Mouse (Mus musculus) limb, embryonic 15.5 days (tissue): Measurements from ENCODE around the gene Epb41. TPM values are rescaled to one million over a fixed set of nuclear protein-coding genes. Genes with fewer than 3 reads are reported as not detected.

Source experiments
- ATAC-seq: fragments of 200-750 bp; cut with Nextera tagmentation; 2 replicates; pipeline ENCODE4 v1.8.0; 2017; ENCODE audit warnings: low read depth, moderate TSS enrichment; ENCODE audit not compliant: insufficient number of reproducible peaks, low FRiP score, low TSS enrichment
- H3K27ac ChIP-seq: fragments of 300-500 bp; sonication (generic); 2 replicates; pipeline ENCODE4 v1.5.1; 2015; ENCODE audit warnings: moderate library complexity, mild to moderate bottlenecking, inconsistent platforms
- H3K27me3 ChIP-seq: fragments of 300-500 bp; sonication (generic); 2 replicates; pipeline ENCODE4 v1.6.1; 2015; ENCODE audit warnings: inconsistent platforms
- H3K36me3 ChIP-seq: fragments of 300-500 bp; sonication (generic); 2 replicates; pipeline ENCODE4 v1.6.1; 2015; ENCODE audit warnings: inconsistent platforms
- H3K4me1 ChIP-seq: fragments of 300-500 bp; sonication (generic); 2 replicates; pipeline ENCODE4 v1.6.1; 2015; ENCODE audit warnings: inconsistent platforms
- H3K4me2 ChIP-seq: fragments of 300-500 bp; sonication (generic); 2 replicates; pipeline ENCODE4 v1.6.1; 2015; ENCODE audit warnings: mild to moderate bottlenecking, inconsistent platforms
- H3K4me3 ChIP-seq: fragments of 300-500 bp; sonication (generic); 2 replicates; pipeline ENCODE4 v1.5.1; 2015; ENCODE audit warnings: mild to moderate bottlenecking, inconsistent platforms
- H3K9ac ChIP-seq: fragments of 300-500 bp; sonication (generic); 2 replicates; pipeline ENCODE4 v1.6.1; 2015; ENCODE audit warnings: inconsistent platforms
- H3K9me3 ChIP-seq: fragments of 300-500 bp; sonication (generic); 2 replicates; pipeline ENCODE4 v1.6.1; 2016; ENCODE audit warnings: inconsistent platforms
- WGBS: fragments of 180-500 bp; shearing (Covaris S2); methylation state at CpG from one replicate; pipeline ENCODE4 v1.1.7; 2015; 5-methylcytosine and 5-hydroxymethylcytosine counted together
- microRNA-seq: library from miRNA; unstranded; fragments of <30 nt; microRNA quantifications from one replicate; pipeline ENCODE4, GENCODE M21; 2016
- polyA plus RNA-seq: library from polyadenylated mRNA; unstranded; fragments of >200 nt; fragmentation: Nextera tagmentation; extraction: Ambion mirVana; gene quantifications from 2 replicates; pipeline ENCODE4 v1.2.1, GENCODE M21; 2015

Epb41 gene
- polyA plus RNA-seq, 1 experiment from 2014 or later, result 59.8 TPM

DNA sequence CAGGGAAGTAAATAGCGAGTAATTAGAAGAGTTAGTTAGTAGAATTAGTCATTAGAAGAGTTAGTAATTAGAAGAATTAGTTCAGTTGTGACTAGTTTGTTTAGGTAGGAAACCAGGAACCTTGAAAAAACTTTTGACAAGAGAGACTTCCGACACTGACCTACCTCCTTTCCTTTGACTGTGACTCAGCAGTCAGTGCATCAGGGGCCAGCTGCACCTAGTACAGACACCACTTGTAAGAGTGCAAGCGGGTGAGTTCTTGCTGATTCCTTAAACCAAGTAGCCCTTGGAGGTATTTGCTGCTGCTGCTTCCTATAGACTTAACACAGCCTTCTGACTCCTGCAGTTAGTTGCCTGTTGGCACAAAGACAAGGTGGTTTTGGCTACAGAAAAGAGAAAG lies 184.4 kb downstream of the Epb41 start:
- 78% methylated on average over 3 of the region's 3 CpGs for WGBS
- H3K36me3 ChIP-seq, result peaks cover 62% of the 10 kb centered on the region
- H3K9ac ChIP-seq, result no peak overlapping the region
- H3K4me3 ChIP-seq, result no peak overlapping the region
- H3K4me1 ChIP-seq, result peaks cover 6% of the 10 kb centered on the region; the same call in 1 of the 2 replicates
- H3K27me3 ChIP-seq, result no peaks in the 10 kb centered on the region
- no peak overlapping the region for H3K27ac ChIP-seq
- no peak for ATAC-seq
- H3K4me2 ChIP-seq, result no peak overlapping the region
- no peaks in the 10 kb centered on the region for H3K9me3 ChIP-seq

DNA sequence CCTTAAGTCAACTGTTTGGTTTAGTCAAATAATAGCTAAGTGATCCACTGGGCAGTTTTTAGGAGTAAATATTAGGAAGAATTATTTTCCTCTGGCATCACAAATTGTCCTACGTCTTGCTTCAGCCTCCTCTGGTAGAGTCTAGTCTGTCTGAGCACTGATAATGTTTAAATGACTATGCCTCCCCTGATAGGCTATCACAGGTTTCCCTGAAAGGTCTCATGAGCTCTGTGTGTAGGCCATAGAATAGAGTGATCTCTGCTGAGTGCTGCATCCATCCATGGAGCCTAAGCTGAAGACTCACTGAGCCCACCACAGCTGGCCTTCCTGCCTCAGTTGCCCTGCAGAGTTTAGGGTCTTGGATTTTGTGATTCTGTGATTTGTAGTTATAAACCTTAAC lies 186.6 kb downstream of the Epb41 start:
- Histone ChIP-seq H3K9me3 (no peaks in the 10 kb centered on the region), H3K4me1 (peaks cover 11% of the 10 kb centered on the region; the same call in 1 of the 2 replicates), H3K4me2 (no peak overlapping the region), H3K36me3 (peaks cover 58% of the 10 kb centered on the region), H3K9ac (no peak overlapping the region), H3K27ac (no peak overlapping the region), H3K27me3 (no peaks in the 10 kb centered on the region), H3K4me3 (no peak overlapping the region)
- 78% methylated on average over 1 of the region's 1 CpGs for WGBS
- ATAC-seq, result no peak

DNA sequence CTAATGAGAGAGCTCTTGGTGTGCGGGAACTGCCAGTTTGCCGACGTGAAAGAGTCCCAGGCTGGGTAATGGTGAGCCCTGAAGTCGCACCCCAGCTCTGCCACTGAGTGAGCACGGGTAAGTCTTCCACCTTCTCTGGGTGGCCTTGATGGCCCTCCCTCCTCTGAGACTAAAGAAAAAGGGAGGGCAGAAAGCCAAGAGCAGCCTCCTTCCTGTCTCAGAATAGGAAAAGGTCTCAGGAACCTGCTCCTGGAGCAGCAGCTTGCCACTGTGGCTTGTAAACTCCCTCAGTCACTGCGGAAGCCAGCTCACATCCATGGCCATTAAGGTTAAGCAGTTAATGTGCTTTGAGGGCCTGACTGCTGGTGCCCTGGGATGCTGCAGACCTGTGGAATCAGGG lies 189.7 kb downstream of the Epb41 start:
- ATAC-seq, result no peak
- no peaks in the 10 kb centered on the region for H3K9me3 ChIP-seq
- 70% methylated on average over 6 of the region's 6 CpGs for WGBS
- no peak overlapping the region for H3K4me3 ChIP-seq
- no peaks in the 10 kb centered on the region for H3K27me3 ChIP-seq
- no peak overlapping the region for H3K27ac ChIP-seq
- H3K4me1 ChIP-seq, result peaks cover 19% of the 10 kb centered on the region; the same call in 1 of the 2 replicates
- H3K9ac ChIP-seq, result no peak overlapping the region
- peaks cover 36% of the 10 kb centered on the region for H3K36me3 ChIP-seq
- H3K4me2 ChIP-seq, result no peak overlapping the region

DNA sequence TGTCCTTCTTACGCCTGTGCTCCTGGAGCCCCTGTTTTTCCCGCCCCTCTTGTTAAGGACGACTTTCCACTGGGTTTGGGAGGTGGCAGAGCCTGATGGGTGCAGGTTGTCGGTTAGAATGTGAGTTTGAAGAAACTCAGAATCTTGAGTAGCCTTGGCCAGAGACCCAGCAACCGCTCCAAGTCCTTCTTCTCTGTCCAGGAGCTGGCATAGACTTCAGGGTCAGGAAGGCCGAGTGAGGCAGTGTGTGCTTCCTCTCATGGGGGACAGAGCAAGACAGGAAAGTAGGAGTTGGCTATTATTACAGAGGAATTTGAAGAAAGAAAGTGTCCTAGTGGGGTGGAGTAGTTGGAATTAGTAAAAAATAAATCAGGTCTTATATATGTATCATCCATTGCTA lies 191.6 kb downstream of the Epb41 start:
- no peak overlapping the region for H3K9ac ChIP-seq
- WGBS, result 61% methylated on average over 6 of the region's 6 CpGs
- peaks cover 13% of the 10 kb centered on the region for H3K4me1 ChIP-seq
- no peaks in the 10 kb centered on the region for H3K27me3 ChIP-seq
- no peak overlapping the region for H3K4me2 ChIP-seq
- H3K27ac ChIP-seq, result no peak overlapping the region; the same call in 1 of the 2 replicates
- peaks cover 33% of the 10 kb centered on the region for H3K36me3 ChIP-seq
- H3K9me3 ChIP-seq, result no peaks in the 10 kb centered on the region
- no peak for ATAC-seq
- no peak overlapping the region for H3K4me3 ChIP-seq

DNA sequence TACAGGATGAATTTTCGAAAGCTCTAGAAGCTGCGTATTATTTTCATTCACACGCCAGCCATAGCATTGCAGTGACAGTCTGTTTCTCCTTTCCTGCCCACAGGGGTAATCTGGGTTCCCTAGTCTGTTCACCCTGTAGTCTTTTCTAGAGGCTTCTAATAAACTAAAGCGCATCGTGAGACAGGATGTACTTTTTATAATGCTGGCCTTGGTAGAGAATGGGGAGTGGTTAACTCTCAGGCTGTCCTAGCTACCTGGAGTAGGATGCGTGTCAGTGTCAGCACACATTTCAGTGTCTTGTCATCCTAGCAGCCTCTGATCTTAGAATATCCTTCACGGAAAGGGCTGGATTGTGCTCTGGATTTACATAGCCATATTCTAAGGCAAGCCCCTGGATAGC lies 193.8 kb downstream of the Epb41 start:
- ATAC-seq, result no peak
- H3K27ac ChIP-seq, result no peak overlapping the region
- H3K4me1 ChIP-seq, result peaks cover 29% of the 10 kb centered on the region

DNA sequence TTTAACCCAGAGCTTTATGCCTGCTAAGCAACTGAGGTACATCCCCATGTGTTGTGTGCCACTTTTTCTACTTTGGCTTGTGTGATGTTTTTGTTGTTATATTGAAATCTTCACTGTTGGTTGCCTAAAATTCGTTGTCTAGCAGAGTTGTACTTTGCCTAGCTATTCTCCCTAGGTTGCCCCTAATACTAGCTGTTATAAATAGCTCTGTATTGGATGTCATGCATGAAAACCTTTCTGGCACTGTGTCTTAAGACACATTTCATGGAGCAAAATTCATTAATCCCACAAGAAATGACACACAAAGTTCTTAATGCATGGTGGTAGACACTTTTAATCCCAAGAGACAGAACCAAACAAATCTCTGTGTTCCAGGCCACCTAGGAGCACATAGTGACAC lies 195.4 kb downstream of the Epb41 start:
- ATAC-seq, result no peak
- H3K36me3 ChIP-seq, result peaks cover 2% of the 10 kb centered on the region; the same call in 1 of the 2 replicates
- H3K4me3 ChIP-seq, result no peak overlapping the region
- H3K9ac ChIP-seq, result no peak overlapping the region
- 78% methylated on average over 1 of the region's 1 CpGs for WGBS
- peaks cover 38% of the 10 kb centered on the region for H3K4me1 ChIP-seq
- H3K4me2 ChIP-seq, result no peak overlapping the region
- H3K9me3 ChIP-seq, result no peaks in the 10 kb centered on the region
- H3K27ac ChIP-seq, result no peak overlapping the region
- no peaks in the 10 kb centered on the region for H3K27me3 ChIP-seq

More for the DNA sequence above, 193.8 kb downstream of the Epb41 start:
- 75% methylated on average over 7 of the region's 7 CpGs for WGBS
- Histone ChIP-seq H3K4me3 (no peak overlapping the region), H3K4me2 (no peak overlapping the region), H3K36me3 (peaks cover 18% of the 10 kb centered on the region), H3K27me3 (no peaks in the 10 kb centered on the region), H3K9me3 (no peaks in the 10 kb centered on the region), H3K9ac (no peak overlapping the region)

DNA sequence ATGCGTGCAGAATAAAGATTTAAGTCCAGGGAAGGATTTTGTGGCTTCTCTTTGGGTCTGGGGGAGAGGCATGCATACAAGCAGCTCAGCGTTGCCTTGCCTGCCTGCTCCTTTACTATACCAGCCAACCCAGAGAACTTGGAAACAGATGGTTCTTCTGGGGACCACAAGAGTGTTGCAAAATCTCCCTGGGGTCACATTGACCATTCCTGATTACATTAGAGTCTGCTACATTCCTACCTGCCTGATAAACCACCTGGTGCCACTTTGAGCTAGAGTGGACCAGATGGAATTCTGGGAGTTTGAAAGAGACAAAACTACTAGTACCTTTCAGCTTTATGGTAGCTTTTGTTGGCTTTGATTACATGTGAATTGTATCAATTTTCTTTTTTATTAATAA lies 198.3 kb downstream of the Epb41 start:
- ATAC-seq, result no peak
- Histone ChIP-seq H3K4me1 (peaks cover 39% of the 10 kb centered on the region), H3K9me3 (no peaks in the 10 kb centered on the region), H3K27ac (no peak overlapping the region), H3K27me3 (no peaks in the 10 kb centered on the region), H3K4me2 (no peak overlapping the region), H3K4me3 (no peak overlapping the region), H3K36me3 (no peaks in the 10 kb centered on the region), H3K9ac (no peak overlapping the region)
- WGBS, result 55% methylated on average over 2 of the region's 2 CpGs

DNA sequence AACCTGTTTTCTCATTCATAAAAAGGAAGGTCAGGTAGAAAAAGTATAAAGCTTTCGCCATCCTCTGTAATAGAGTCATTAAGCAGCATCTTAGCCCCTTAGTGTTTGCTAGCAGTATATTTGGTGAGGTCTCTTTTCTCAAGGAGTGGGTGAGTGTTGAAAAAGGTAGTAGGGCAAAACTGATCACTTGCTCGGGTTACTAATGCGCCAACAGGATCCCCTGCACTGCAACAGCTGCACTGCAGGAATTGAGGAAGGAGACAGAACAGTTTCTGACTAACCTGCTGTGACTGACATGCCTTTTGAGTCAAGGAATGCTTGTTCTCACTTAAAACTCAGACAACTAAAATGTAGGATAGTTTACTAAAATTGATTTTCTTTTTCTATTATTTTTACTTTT lies 199.9 kb downstream of the Epb41 start:
- no peaks in the 10 kb centered on the region; the same call in 1 of the 2 replicates for H3K36me3 ChIP-seq
- peak overlapping the region; percentile 100; the same call in 1 of the 2 replicates for H3K9ac ChIP-seq
- no peaks in the 10 kb centered on the region for H3K9me3 ChIP-seq
- no peak overlapping the region for H3K27ac ChIP-seq
- H3K4me1 ChIP-seq, result peaks cover 34% of the 10 kb centered on the region
- ATAC-seq, result no peak
- H3K4me2 ChIP-seq, result peak overlapping the region; percentile 72
- H3K4me3 ChIP-seq, result peak overlapping the region; percentile 98
- no peaks in the 10 kb centered on the region for H3K27me3 ChIP-seq
- 30% methylated on average over 3 of the region's 3 CpGs for WGBS

DNA sequence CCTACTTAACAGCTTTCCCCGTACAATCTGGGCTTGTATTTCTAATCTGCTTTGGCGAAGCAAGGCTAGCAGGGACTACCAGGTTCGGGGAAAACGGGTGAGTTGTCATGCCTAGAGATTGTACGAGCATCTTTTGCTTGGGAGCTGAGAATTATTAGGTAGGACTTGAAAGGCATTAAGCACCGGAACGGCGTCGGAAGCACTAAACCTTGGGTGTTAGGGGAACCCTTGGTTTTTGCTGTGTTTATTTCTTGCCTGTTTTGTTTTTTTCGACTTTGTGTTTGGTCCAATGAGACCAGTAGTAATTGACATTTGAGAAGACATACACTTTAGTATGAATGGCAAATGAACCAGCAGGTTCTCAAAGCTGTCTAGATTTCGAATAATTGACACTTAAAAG lies 200.6 kb downstream of the Epb41 start:
- peak overlapping the region; percentile 99 for H3K27ac ChIP-seq
- no peaks in the 10 kb centered on the region; the same call in 1 of the 2 replicates for H3K36me3 ChIP-seq
- H3K27me3 ChIP-seq, result no peaks in the 10 kb centered on the region
- H3K9me3 ChIP-seq, result no peaks in the 10 kb centered on the region
- 2% methylated on average over 11 of the region's 11 CpGs for WGBS
- peak overlapping the region; percentile 100 for H3K9ac ChIP-seq
- H3K4me3 ChIP-seq, result peak overlapping the region; percentile 98
- peak overlapping the region; percentile 72 for H3K4me2 ChIP-seq
- no peak for ATAC-seq
- H3K4me1 ChIP-seq, result peaks cover 34% of the 10 kb centered on the region

DNA sequence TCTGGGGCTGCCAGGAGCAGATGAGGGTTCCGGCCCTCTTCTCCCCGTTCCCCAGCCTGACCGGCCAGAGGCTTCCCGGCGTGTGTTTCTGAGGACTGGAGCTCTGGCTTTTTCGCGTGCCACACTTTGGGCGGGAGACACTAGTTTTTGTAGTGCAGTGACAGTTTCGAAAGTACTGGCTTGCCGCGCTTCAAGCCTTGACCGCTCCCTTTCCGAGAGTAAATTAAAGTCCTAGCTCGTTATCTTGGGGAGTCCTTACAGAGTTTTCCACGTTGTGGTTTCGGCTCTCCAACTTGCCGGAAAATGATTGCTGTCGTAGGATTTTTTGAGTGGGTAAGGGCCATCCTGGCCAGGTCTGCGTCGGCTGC lies 201.0 kb downstream of the Epb41 start:
- WGBS, result under 1% methylated on average over 20 of the region's 20 CpGs
- Histone ChIP-seq H3K4me2 (peak overlapping the region; percentile 72), H3K4me1 (peaks cover 34% of the 10 kb centered on the region), H3K9ac (peak overlapping the region; percentile 100), H3K27ac (peak overlapping the region; percentile 99), H3K4me3 (peak overlapping the region; percentile 98), H3K9me3 (no peaks in the 10 kb centered on the region), H3K27me3 (no peaks in the 10 kb centered on the region), H3K36me3 (no peaks in the 10 kb centered on the region; the same call in 1 of the 2 replicates)
- ATAC-seq, result no peak

Small RNA genes within 50 kb of the gene (microRNA-seq; reads per million reads assigned to microRNA genes)
- gene Gm27445, result not detected

Other genes with a start within 250 kb of the Epb41 start
- gene Ptpru, start 237.0 kb downstream of the Epb41 start, polyA plus RNA-seq, result 9.9 and 14.1 TPM in 2 replicates
- 44.6 and 48.3 TPM in 2 replicates for gene Mecr, start 231.9 kb downstream of the Epb41 start, polyA plus RNA-seq
- 97.7 and 99.5 TPM in 2 replicates for gene Srsf4, start 201.7 kb downstream of the Epb41 start, polyA plus RNA-seq
- gene Tmem200b, start 153.6 kb downstream of the Epb41 start, polyA plus RNA-seq, result 3.3 and 3.9 TPM in 2 replicates
- 0.10 TPM in 2 replicates for gene Gm10300, start 624 bp downstream of the Epb41 start, polyA plus RNA-seq
- 0.17 and 0.18 TPM in 2 replicates for gene Oprd1, start 69.2 kb upstream of the Epb41 start, polyA plus RNA-seq
- gene Ythdf2, start 137.0 kb upstream of the Epb41 start, polyA plus RNA-seq, result 95.6 and 96.7 TPM in 2 replicates
- 34.1 and 35.6 TPM in 2 replicates for gene Gmeb1, start 186.3 kb upstream of the Epb41 start, polyA plus RNA-seq
- 48.9 and 49.1 TPM in 2 replicates for gene Taf12, start 199.1 kb upstream of the Epb41 start, polyA plus RNA-seq
- gene Rab42, start 228.1 kb upstream of the Epb41 start, polyA plus RNA-seq, result 1.8 and 2.7 TPM in 2 replicates